Mouse (Mus musculus): Measurements from ENCODE around the gene Mms19. TPM values are rescaled to one million over a fixed set of nuclear protein-coding genes. Genes with fewer than 3 reads are reported as not detected.
A peak's percentile ranks its signal among the peaks of the same experiment; 100 is the strongest.

Mms19 gene
- 10.4 and 13.5 TPM in 2 replicates for polyA plus RNA-seq (2015; fragmentation: Nextera tagmentation; extraction: Ambion mirVana)

GRCm38 (mm10) chr19:41980819-41981594 is at the start of gene Mms19:
Gene Mms19, minus strand, starts transcription at chr19:41981157.
- DNase-seq = peak; percentile 100
- H3K9ac ChIP-seq = peak within 1 kb of the TSS; percentile 82
- peaks cover 45% of the 10 kb centered on the region for H3K4me1 ChIP-seq (replicated peaks)
- 0 out of 2 replicates have a peak, but pooled peaks cover 3% of the 10 kb centered on the region for H3K36me3 ChIP-seq
- peak within 1 kb of the TSS; percentile 86 for H3K27ac ChIP-seq
- no peaks in the 10 kb centered on the region for H3K9me3 ChIP-seq (replicated peaks)
- H3K4me2 ChIP-seq = peak within 1 kb of the TSS; percentile 96
- peak; percentile 93 for ATAC-seq (ENCODE audit: low read depth)
- peaks cover 37% of the 10 kb centered on the region for H3K27me3 ChIP-seq
- H3K4me3 ChIP-seq (replicated peaks) = peak within 1 kb of the TSS; percentile 85
- under 1% methylated on average over 62 of the region's 68 CpGs for WGBS (ENCODE audit: insufficient replicate concordance)

DNA sequence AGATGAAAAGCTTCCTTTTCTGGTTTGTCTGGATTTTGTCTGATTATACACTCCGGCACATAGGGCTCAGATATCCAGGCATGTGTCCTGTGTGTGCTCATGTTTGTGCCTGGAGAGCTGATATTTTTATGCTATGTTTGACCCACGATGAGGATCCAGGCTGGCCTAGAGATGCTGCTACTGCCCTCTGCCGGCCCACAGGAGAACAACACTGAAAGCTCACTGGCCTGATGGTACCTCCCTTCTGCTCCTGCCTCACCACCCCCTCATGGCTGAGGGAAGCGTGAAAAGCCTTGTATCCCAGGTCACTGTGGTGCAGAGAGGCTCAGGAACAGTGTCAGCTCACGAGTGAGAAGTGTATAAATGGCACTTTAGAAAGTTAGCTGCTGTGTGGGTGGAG is 45.2 kb upstream of the Mms19 start:
- Histone ChIP-seq H3K9me3 (replicated peaks) (no peaks in the 10 kb centered on the region), H3K4me2 (no peak overlapping the region), H3K27ac (no peak overlapping the region), H3K36me3 (no peaks in the 10 kb centered on the region), H3K4me3 (replicated peaks) (no peak overlapping the region), H3K27me3 (no peaks in the 10 kb centered on the region), H3K4me1 (replicated peaks) (no peaks in the 10 kb centered on the region), H3K9ac (no peak overlapping the region)
- peak; percentile 48; the same call in 1 of the 2 replicates for ATAC-seq (ENCODE audit: low read depth)
- peak; percentile 50 for DNase-seq
- under 1% methylated on average over 5 of the region's 5 CpGs for WGBS (ENCODE audit: insufficient replicate concordance)

DNA sequence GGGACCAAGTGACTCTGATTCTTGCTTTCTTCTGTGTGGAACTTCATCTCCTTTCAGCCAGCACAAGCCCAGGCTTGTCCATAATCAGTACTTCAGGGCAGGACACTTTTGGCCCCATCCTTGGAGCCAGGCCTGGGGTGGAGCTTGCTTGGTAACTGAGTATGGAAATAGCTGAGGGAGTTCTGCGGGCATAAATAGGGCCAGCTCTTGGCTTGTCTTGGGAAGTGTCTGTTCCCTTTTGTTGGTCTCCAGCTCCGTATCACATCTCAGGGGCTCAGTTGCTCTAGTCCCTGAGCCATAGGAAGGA is 41.5 kb upstream of the Mms19 start:
- H3K4me2 ChIP-seq = no peak overlapping the region
- WGBS (ENCODE audit: insufficient replicate concordance) = 62% methylated on average over 2 of the region's 2 CpGs
- no peak for DNase-seq
- H3K27me3 ChIP-seq = no peaks in the 10 kb centered on the region
- H3K36me3 ChIP-seq = no peaks in the 10 kb centered on the region
- no peak overlapping the region for H3K4me3 ChIP-seq (replicated peaks)
- H3K9me3 ChIP-seq (replicated peaks) = no peaks in the 10 kb centered on the region
- no peak overlapping the region for H3K27ac ChIP-seq
- H3K9ac ChIP-seq = no peak overlapping the region
- H3K4me1 ChIP-seq (replicated peaks) = peaks cover 14% of the 10 kb centered on the region
- ATAC-seq (ENCODE audit: low read depth) = no peak

DNA sequence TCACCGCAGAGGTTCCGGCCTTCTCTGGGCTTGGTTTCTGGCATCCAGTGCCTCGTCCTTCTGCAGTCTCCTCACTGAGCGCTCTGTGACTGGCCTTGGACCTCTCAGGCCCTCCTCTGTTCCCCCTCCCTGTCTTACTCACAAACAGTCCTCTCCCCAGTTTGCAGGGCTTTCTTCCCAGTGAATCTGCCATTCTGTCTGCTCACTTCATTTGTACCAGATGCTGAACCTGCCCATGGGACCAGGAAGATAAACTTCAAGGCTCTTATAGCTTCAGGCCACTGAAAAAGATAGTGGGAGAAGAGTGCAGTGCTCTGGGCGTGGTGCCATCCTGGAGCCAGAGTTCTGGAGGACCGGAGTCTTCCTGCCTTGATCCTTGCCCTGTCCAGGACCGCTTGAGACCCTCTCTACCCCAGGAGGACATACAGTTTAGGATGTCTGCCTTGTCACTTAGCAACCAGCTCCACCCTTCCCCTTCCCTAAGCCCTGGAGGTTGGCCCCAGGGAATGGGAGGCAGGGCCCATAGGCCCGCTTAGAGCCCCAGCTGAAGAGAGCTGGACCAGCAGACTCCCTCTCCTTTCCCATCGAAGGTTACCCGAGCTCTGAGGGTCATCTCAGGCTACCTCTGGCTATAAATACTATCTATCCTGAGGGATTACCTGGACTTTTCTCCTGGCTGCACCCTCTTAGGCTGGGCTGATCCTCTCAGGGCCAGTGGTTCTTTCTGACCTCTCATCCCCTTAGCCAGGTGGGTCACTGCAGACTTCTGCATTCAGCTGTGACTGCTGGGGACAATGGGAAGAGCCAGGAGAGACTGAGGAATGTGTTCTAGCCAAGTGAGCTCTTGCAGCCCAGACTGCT is 41.0 kb upstream of the Mms19 start:
- H3K4me1 ChIP-seq (replicated peaks) = peaks cover 14% of the 10 kb centered on the region
- WGBS (ENCODE audit: insufficient replicate concordance) = 67% methylated on average over 10 of the region's 10 CpGs
- no peak for ATAC-seq (ENCODE audit: low read depth)

GRCm38 (mm10) chr19:42019011-42019522 is 38.1 kb upstream of the Mms19 start:
- H3K4me1 ChIP-seq (replicated peaks) = peaks cover 16% of the 10 kb centered on the region
- ATAC-seq (ENCODE audit: low read depth) (no peak), DNase-seq (no peak)
- 0 out of 2 replicates have a peak overlapping the region, but pooled peaks have one; percentile 19 for H3K27ac ChIP-seq
- no peaks in the 10 kb centered on the region for H3K36me3 ChIP-seq
- no peaks in the 10 kb centered on the region for H3K27me3 ChIP-seq
- no peaks in the 10 kb centered on the region for H3K9me3 ChIP-seq (replicated peaks)
- WGBS (ENCODE audit: insufficient replicate concordance) = 39% methylated on average over 4 of the region's 4 CpGs
- no peak overlapping the region for H3K4me2 ChIP-seq
- no peak overlapping the region for H3K4me3 ChIP-seq (replicated peaks)
- no peak overlapping the region for H3K9ac ChIP-seq

More for the DNA sequence above, 41.0 kb upstream of the Mms19 start:
- no peak overlapping the region for H3K27ac ChIP-seq
- no peak overlapping the region for H3K4me3 ChIP-seq (replicated peaks)
- H3K27me3 ChIP-seq = no peaks in the 10 kb centered on the region
- no peaks in the 10 kb centered on the region for H3K9me3 ChIP-seq (replicated peaks)
- DNase-seq = no peak
- no peak overlapping the region for H3K4me2 ChIP-seq
- H3K36me3 ChIP-seq = no peaks in the 10 kb centered on the region
- H3K9ac ChIP-seq = no peak overlapping the region

GRCm38 (mm10) chr19:42017399-42018247 is 36.7 kb upstream of the Mms19 start:
- Histone ChIP-seq H3K9me3 (replicated peaks) (no peaks in the 10 kb centered on the region), H3K4me3 (replicated peaks) (no peak overlapping the region), H3K9ac (no peak overlapping the region), H3K4me1 (replicated peaks) (peaks cover 16% of the 10 kb centered on the region), H3K36me3 (no peaks in the 10 kb centered on the region), H3K27me3 (no peaks in the 10 kb centered on the region), H3K4me2 (no peak overlapping the region), H3K27ac (peak overlapping the region; percentile 12; the same call in 1 of the 2 replicates)
- ATAC-seq (ENCODE audit: low read depth) (no peak), DNase-seq (no peak)
- 27% methylated on average over 8 of the region's 8 CpGs for WGBS (ENCODE audit: insufficient replicate concordance)

DNA sequence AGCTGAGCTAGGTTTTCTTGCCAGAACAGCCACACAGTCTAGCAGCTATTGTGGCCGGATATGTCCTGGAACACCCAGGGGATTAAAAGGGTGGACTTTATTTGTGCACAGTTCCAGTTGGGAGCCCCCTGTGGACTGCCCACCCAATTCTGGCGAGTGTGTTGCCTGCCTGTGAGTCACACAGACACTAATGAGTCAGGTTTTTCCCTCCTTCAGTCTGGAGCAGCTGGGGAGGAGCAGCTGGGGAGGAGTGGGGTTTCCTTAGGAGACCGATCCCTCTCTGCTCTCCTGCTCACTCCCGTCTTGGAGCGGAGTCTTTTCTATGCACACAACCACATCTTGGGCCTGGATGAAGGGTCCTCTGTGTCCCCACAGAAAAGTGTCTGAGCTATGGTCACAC is 35.9 kb upstream of the Mms19 start:
- Histone ChIP-seq H3K4me1 (replicated peaks) (peaks cover 16% of the 10 kb centered on the region), H3K9me3 (replicated peaks) (no peaks in the 10 kb centered on the region), H3K4me2 (no peak overlapping the region), H3K36me3 (no peaks in the 10 kb centered on the region), H3K27ac (0 out of 2 replicates have a peak overlapping the region, but pooled peaks have one; percentile 12), H3K4me3 (replicated peaks) (no peak overlapping the region), H3K27me3 (no peaks in the 10 kb centered on the region), H3K9ac (no peak overlapping the region)
- 70% methylated on average over 5 of the region's 5 CpGs for WGBS (ENCODE audit: insufficient replicate concordance)
- no peak for DNase-seq
- no peak for ATAC-seq (ENCODE audit: low read depth)

- no peak overlapping the region for H3K27ac ChIP-seq
- 70% methylated on average over 4 of the region's 4 CpGs for WGBS (ENCODE audit: insufficient replicate concordance)
- no peaks in the 10 kb centered on the region for H3K36me3 ChIP-seq
- no peak overlapping the region for H3K9ac ChIP-seq
- H3K4me3 ChIP-seq (replicated peaks) = no peak overlapping the region
- H3K9me3 ChIP-seq (replicated peaks) = no peaks in the 10 kb centered on the region
- peaks cover 16% of the 10 kb centered on the region for H3K4me1 ChIP-seq (replicated peaks)
- H3K27me3 ChIP-seq = no peaks in the 10 kb centered on the region
- ATAC-seq (ENCODE audit: low read depth) (no peak), DNase-seq (no peak)
- H3K4me2 ChIP-seq = no peak overlapping the region
Observed at GRCm38 (mm10) chr19:42016251-42016650, 35.3 kb upstream of the Mms19 start.

DNA sequence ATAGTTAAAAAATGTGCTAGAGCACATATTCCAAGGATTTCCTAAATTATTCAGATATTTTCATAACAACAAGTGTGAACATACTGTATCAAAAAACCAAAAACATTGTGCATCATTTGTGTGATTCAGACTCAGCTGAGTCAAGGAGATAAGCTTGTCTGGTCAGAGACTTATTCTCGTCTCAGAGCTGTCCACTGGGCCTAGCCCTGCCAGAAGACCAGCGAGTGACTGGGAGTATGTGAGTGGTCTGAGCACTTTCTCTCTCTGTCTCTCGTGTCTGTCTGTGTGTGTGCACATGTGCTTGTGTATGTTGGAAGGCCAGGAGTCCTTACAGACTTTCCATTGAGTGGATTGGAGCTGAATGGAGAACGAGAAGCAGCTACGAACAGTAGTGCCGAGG is 34.0 kb upstream of the Mms19 start:
- DNase-seq (no peak), ATAC-seq (ENCODE audit: low read depth) (no peak)
- WGBS (ENCODE audit: insufficient replicate concordance) = 65% methylated on average over 6 of the region's 6 CpGs
- Histone ChIP-seq H3K4me2 (no peak overlapping the region), H3K4me1 (replicated peaks) (peaks cover 16% of the 10 kb centered on the region), H3K4me3 (replicated peaks) (no peak overlapping the region), H3K9ac (no peak overlapping the region), H3K27ac (no peak overlapping the region), H3K27me3 (no peaks in the 10 kb centered on the region), H3K36me3 (no peaks in the 10 kb centered on the region), H3K9me3 (replicated peaks) (no peaks in the 10 kb centered on the region)

DNA sequence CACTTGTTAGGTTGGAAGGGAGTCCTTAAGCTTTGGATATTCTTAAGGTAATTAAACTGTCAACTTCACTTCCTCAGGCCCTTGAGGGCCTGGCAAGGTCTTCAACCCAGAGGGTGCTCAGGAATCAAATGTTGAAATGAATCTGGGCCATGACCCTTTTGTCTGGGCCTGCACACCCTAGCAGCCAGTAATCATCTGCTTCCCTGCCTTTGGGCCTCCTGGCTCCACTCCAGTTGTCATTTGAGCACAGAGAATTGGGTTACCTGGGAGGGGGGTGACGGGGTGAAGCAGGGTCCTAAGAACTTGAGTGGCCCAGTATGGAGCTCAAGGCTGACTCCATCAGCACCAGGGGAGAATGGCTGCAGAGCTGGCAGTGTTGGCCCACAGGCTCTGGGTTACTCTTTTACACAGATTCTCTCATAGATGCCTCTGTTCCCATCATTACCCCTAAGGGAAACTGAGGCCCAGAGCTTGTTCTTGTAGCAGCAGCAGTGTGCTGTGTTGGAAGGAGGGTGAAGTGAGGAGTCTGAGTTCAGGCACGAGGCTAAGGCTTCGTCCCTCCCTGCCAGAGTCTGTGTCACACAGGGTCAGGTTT is 33.4 kb upstream of the Mms19 start:
- no peak overlapping the region for H3K4me3 ChIP-seq (replicated peaks)
- H3K4me1 ChIP-seq (replicated peaks) = peaks cover 14% of the 10 kb centered on the region
- H3K36me3 ChIP-seq = no peaks in the 10 kb centered on the region
- H3K27ac ChIP-seq = no peak overlapping the region
- no peaks in the 10 kb centered on the region for H3K9me3 ChIP-seq (replicated peaks)
- H3K27me3 ChIP-seq = no peaks in the 10 kb centered on the region
- no peak overlapping the region for H3K4me2 ChIP-seq
- WGBS (ENCODE audit: insufficient replicate concordance) = 67% methylated on average over 3 of the region's 3 CpGs
- no peak for ATAC-seq (ENCODE audit: low read depth)
- no peak for DNase-seq
- no peak overlapping the region for H3K9ac ChIP-seq

Data from liver, embryonic 13.5 days (tissue).